Mouse (Mus musculus) bone marrow, adult 2 months (tissue): ENCODE data around the gene Fgfr2. TPM values are rescaled to one million over a fixed set of nuclear protein-coding genes. Genes with fewer than 3 reads are reported as not detected.
A peak's percentile ranks its signal among the peaks of the same experiment; 100 is the strongest.

ENCODE experiments used
- H3K27ac ChIP-seq: fragments of 200-500 bp; 2 replicates; pipeline ENCODE4 v1.5.1; 2012; ENCODE audit warnings: low read depth, mild to moderate bottlenecking, control low read depth, inconsistent platforms, low read length; ENCODE audit not compliant: control insufficient read depth, poor library complexity, insufficient read depth
- H3K4me1 ChIP-seq: fragments of 200-500 bp; 2 replicates; pipeline ENCODE4 v1.6.1; 2011; ENCODE audit warnings: low read length; ENCODE audit not compliant: control insufficient read depth, insufficient read depth
- H3K4me3 ChIP-seq: fragments of 200-500 bp; replicated peaks from 2 replicates; pipeline ENCODE3; 2011; ENCODE audit warnings: mild to moderate bottlenecking, low read depth, low read length, control low read depth; ENCODE audit not compliant: control insufficient read depth
- CTCF ChIP-seq: fragments of 200-500 bp; IDR thresholded peaks from 2 replicates; pipeline ENCODE4 v1.5.1; 2011; ENCODE audit warnings: low read length, control low read depth; ENCODE audit not compliant: control insufficient read depth, insufficient read depth
- POLR2A ChIP-seq: fragments of 200-500 bp; IDR thresholded peaks from 2 replicates; pipeline ENCODE4 v1.6.1; 2011; ENCODE audit warnings: low read depth, mild to moderate bottlenecking, control low read depth, low read length, borderline replicate concordance; ENCODE audit not compliant: control insufficient read depth
- WGBS: fragments of 180-500 bp; shearing (Covaris S2); methylation state at CpG from one replicate; pipeline ENCODE4 v1.1.7; 2018; 5-methylcytosine and 5-hydroxymethylcytosine counted together
- polyA plus RNA-seq: library from polyadenylated mRNA; stranded (reverse); fragments of >200 nt; gene quantifications from 2 replicates; pipeline ENCODE4 v1.2.4, GENCODE M21; 2011; ENCODE audit warnings: low replicate concordance; ENCODE audit not compliant: missing spikeins, insufficient read depth, insufficient read length

The Fgfr2 gene
- polyA plus RNA-seq, 1 experiment = 8.2 TPM

DNA sequence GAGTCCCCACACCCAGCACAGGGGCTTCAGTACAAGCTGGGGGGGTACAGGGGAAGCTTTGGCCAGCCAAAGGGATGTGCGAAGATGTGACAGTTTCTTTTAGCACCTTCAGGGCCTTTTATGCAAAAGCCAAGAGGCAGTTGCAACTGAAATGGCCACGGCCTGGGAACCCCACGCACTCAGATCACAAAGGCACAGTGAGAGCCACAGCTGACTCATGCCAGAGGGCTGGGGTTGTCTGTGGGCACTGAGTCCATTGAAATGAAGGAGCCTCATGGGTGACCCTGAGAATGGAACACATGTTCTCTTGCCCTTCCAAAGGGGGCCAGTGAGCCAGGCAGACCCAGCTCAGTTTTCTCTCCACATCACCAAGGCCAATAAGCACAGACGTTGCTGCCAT lies 114.5 kb downstream of the Fgfr2 start:
- TF ChIP-seq POLR2A (no peak), CTCF (no peak)
- 77% methylated on average over 4 of the region's 4 CpGs for WGBS
- no peak overlapping the region for H3K27ac ChIP-seq
- H3K4me1 ChIP-seq = no peaks in the 10 kb centered on the region
- no peak overlapping the region for H3K4me3 ChIP-seq

DNA sequence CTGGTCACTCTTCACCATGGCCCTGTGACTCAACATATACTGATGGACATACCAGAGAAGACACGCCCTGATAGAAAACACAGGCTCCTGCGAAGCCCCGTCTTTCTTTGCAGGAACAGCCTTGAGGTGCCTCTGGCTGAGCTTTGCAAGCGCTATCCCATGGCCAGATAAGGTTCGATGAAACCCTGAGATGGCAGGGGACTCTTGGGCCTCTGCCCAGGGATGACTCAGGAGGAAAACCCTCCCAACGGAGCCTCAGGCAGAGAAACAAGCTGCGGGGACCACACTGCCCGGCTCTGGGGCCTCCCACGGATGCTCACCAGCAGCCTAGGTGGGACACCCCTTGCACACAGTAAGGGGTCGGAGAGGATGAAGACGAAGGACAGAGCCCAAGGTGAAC lies 115.8 kb downstream of the Fgfr2 start:
- 55% methylated on average over 11 of the region's 11 CpGs for WGBS
- no peak overlapping the region for H3K27ac ChIP-seq

DNA sequence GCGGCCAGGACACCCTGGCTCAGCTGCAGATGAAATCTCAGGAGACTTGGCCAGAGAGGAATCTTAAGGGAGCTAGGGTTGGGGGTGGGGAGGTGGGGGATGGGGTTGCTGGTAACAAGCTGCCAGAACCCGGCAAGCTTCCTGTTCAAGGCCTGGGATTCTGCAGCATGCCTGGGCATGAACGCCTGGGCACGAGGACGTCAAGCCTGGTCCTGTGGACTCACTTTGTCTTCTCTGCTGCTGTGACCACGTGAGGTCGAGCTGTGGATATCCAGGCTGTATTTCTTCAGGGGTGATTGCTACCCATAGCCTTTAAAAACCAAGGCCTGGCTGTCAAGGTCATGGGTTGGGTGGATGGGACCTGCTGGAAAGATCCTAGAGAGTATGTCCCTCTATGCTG lies 117.4 kb downstream of the Fgfr2 start:
- Histone ChIP-seq H3K4me1 (no peaks in the 10 kb centered on the region), H3K27ac (no peak overlapping the region), H3K4me3 (no peak overlapping the region)
- 78% methylated on average over 7 of the region's 7 CpGs for WGBS
- TF ChIP-seq POLR2A = no peak
- no peak for TF ChIP-seq CTCF

More for the DNA sequence above, 115.8 kb downstream of the Fgfr2 start:
- TF ChIP-seq CTCF (no peak), POLR2A (no peak)
- Histone ChIP-seq H3K4me1 (no peaks in the 10 kb centered on the region), H3K4me3 (no peak overlapping the region)

DNA sequence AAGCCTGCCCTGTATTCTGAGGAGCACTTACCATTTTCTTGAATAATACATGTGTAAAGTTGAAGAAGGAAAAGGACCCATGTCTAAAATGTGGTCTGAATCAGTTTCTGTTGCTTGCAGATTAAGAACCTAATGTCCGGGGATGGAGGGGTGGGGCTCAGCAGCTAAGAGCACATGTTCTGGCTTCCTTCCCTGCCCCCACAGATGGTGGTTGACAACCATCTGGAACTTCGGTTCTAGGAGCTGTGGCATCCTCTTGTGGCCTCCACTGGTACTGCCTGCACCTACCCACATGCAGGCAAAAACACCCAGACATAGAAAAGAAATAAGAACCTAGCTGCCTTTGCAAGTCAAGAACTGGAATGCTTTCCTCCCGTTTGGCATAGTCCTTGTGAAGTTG lies 119.7 kb downstream of the Fgfr2 start:
- Histone ChIP-seq H3K27ac (no peak overlapping the region), H3K4me1 (no peaks in the 10 kb centered on the region), H3K4me3 (no peak overlapping the region)
- WGBS = 1% methylated on average over 3 of the region's 3 CpGs
- TF ChIP-seq POLR2A = no peak
- peak; percentile 83 for TF ChIP-seq CTCF

DNA sequence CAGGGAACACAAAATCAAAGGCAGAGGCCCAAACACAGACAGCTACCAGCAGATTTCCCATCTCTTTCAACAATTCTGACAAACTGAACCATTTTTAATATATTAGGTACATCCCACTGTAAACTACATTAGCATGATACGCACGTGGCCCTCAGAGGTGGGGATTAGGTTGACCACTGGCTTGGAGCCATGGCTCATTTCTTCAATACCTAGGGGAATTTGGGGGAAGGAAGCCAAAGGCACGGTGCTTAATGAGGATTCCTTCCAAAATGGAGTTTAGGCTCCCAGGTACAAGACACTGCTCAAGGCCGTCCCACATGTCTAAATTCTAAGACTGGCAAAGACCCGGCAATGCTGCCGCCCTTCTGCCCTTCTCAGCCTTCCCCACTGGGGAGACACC lies 120.9 kb downstream of the Fgfr2 start:
- Histone ChIP-seq H3K27ac (no peak overlapping the region), H3K4me3 (no peak overlapping the region), H3K4me1 (no peaks in the 10 kb centered on the region)
- WGBS = 85% methylated on average over 6 of the region's 6 CpGs
- no peak for TF ChIP-seq POLR2A
- TF ChIP-seq CTCF = no peak

DNA sequence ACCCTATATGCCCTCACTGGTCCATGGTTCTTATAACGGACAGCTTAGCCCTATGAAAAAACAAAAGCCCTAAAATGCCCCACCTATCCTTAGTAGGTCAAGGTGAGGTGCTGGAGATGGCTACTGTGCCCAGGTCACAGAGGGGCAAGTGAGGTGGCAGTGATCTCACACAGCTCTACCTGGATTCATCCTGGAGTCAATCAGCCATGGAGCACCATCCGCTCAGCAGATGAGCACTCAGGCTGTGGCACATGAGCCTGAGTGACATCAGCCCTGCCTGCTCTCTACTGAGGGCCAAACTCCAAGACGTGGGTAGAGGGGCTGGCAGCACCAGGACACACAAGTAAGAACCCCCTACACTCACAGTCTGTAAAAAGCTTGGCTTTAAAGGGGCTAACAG lies 121.8 kb downstream of the Fgfr2 start:
- no peaks in the 10 kb centered on the region for H3K4me1 ChIP-seq
- 81% methylated on average over 3 of the region's 3 CpGs for WGBS

DNA sequence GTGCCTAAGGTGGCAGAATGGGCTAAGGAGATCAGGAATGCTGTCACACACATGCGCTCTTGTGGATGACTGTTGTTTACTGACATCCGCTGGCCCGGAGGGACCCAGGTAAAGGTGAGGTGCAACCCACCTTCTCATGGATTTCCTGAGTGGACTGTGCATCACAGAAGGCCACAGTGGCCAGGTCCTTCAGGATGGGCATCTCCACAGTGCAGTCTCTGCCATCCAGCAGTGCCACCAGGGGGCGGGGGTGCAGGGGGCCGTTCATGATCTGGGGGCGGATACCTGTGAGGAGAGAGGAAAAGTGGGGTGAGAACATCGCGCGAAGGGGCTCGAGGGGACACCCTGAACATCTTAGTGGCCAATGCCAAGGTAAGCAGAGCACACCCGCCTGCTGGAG lies 124.1 kb downstream of the Fgfr2 start:
- TF ChIP-seq CTCF (no peak), POLR2A (no peak)
- Histone ChIP-seq H3K27ac (no peak overlapping the region), H3K4me1 (no peaks in the 10 kb centered on the region), H3K4me3 (no peak overlapping the region)
- 93% methylated on average over 11 of the region's 11 CpGs for WGBS

More for the DNA sequence above, 121.8 kb downstream of the Fgfr2 start:
- TF ChIP-seq POLR2A (no peak), CTCF (no peak)
- no peak overlapping the region for H3K4me3 ChIP-seq
- no peak overlapping the region for H3K27ac ChIP-seq

DNA sequence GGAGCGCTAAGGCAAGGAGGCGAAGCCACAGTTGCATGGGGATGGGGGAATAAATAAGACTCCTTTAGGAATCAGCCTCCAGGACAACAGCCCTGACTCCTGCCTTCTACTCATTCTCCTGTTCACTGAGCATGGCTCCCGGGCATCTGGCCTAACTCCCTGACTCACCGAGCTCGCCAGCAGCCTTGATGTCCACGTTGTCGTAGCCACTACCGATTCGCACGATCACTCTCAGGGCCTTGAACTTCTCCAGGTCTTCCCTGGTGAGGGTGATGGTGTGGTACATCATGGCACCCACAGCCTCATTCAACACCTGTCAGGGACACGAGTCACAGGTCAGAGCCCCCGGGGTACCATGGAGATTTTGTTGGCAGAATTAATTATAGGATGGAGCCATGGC lies 124.5 kb downstream of the Fgfr2 start:
- WGBS = 90% methylated on average over 12 of the region's 12 CpGs
- Histone ChIP-seq H3K4me3 (no peak overlapping the region), H3K4me1 (no peaks in the 10 kb centered on the region), H3K27ac (no peak overlapping the region)
- no peak for TF ChIP-seq CTCF
- TF ChIP-seq POLR2A = no peak

DNA sequence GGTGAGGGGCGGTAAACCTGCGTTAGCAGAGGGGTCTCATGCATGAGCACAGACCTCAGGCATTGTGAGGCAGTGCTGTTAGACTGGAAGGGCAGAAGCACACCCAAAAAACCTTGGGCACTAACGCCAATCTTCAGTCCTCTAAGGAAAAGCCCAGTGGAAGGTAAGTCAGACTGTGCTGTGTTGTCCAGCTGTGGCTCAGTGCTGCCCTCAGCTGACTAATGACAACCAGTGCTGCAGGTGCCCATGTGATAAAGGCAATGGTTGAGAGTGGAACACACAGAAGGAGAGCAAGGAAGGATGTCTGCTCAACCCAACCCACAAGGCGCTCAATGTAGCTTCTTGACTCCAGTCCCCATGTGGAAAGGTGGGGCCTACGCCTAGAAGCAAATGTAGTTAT lies 126.8 kb downstream of the Fgfr2 start:
- H3K27ac ChIP-seq = no peak overlapping the region
- H3K4me3 ChIP-seq = no peak overlapping the region
- 78% methylated on average over 5 of the region's 5 CpGs for WGBS
- TF ChIP-seq POLR2A (no peak), CTCF (peak; percentile 59)
- H3K4me1 ChIP-seq = no peaks in the 10 kb centered on the region
